Mouse (Mus musculus): ENCODE measurements around the gene Rsph3a. TPM values are rescaled to one million over a fixed set of nuclear protein-coding genes. Genes with fewer than 3 reads are reported as not detected.
A peak's percentile ranks its signal among the peaks of the same experiment; 100 is the strongest.
"Not testable (repeated sequence)": the region's sequence is repeated elsewhere in the genome, so short reads cannot be mapped to it uniquely, and the experiment has no call there.

The Rsph3a gene
- polyA plus RNA-seq, 1 experiment from 2014 or later = 73.7 TPM

DNA sequence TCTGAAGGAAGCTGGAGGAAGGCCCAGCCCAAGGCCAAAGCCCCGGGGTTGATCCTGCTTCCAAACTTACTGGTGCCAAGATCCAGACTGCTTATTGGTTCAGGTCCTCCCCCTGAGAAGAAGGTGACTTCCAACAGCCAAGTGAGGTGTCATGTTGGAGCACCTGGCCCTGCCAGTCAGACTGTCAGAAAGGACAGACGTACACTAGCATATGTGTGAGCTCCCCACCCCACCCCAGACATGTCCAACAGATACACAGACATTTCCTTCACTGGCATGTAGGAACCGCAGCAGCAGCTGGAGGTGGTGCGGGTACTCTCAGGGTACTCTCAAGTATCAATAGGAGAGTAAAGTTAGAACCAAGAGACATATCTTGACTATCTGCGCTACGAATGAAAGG lies 61.4 kb downstream of the Rsph3a start:
- not testable (repeated sequence) for H3K27me3 ChIP-seq (ENCODE audit: control insufficient read depth, insufficient read depth, low read length); H3K36me3 ChIP-seq (replicated peaks; ENCODE audit: control insufficient read depth, insufficient read depth); ATAC-seq (ENCODE audit: low FRiP score)

DNA sequence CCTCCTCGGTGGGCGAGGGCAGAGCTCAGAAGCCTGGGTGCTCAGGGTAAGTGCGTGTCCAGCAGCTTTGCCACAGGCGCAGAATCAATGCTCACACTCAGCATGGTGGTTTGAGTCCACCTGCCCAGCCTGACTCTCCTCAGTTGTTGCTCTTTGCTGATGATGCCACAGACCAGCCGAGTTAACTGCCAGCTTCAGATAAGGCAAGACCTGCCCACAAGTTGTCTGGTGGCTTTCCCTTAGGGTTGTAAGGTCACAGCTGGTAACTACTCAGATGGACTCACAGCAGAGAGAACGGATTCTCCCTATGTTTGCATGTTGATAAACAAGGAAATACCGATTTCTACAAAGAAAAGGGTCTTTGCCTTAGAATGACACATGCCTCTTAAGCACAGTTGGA lies 64.2 kb downstream of the Rsph3a start:
- H3K9ac ChIP-seq; ATAC-seq (ENCODE audit: low FRiP score); DNase-seq (ENCODE audit: low spot score); H3K9me3 ChIP-seq (ENCODE audit: control insufficient read depth, low read length); H3K4me3 ChIP-seq (replicated peaks; ENCODE audit: low read length); H3K27me3 ChIP-seq (ENCODE audit: control insufficient read depth, insufficient read depth, low read length); H3K4me2 ChIP-seq (replicated peaks); H3K36me3 ChIP-seq (replicated peaks; ENCODE audit: control insufficient read depth, insufficient read depth); H3K4me1 ChIP-seq (replicated peaks; ENCODE audit: control insufficient read depth, insufficient read depth, low read length); H3K27ac ChIP-seq: not testable (repeated sequence)
- 91% methylated on average over 5 of the region's 7 CpGs for WGBS

More for the DNA sequence above, 61.4 kb downstream of the Rsph3a start:
- not testable (repeated sequence) for H3K4me1 ChIP-seq (replicated peaks; ENCODE audit: control insufficient read depth, insufficient read depth, low read length); DNase-seq (ENCODE audit: low spot score); H3K4me2 ChIP-seq (replicated peaks); H3K27ac ChIP-seq; H3K9me3 ChIP-seq (ENCODE audit: control insufficient read depth, low read length); H3K4me3 ChIP-seq (replicated peaks; ENCODE audit: low read length); H3K9ac ChIP-seq
- 92% methylated on average over 1 of the region's 6 CpGs for WGBS

- not testable (repeated sequence) for H3K4me2 ChIP-seq (replicated peaks); H3K9me3 ChIP-seq (ENCODE audit: control insufficient read depth, low read length); H3K27ac ChIP-seq; H3K36me3 ChIP-seq (replicated peaks; ENCODE audit: control insufficient read depth, insufficient read depth); H3K4me1 ChIP-seq (replicated peaks; ENCODE audit: control insufficient read depth, insufficient read depth, low read length); H3K9ac ChIP-seq; H3K27me3 ChIP-seq (ENCODE audit: control insufficient read depth, insufficient read depth, low read length); H3K4me3 ChIP-seq (replicated peaks; ENCODE audit: low read length); DNase-seq (ENCODE audit: low spot score); ATAC-seq (ENCODE audit: low FRiP score)
- 98% methylated on average over 2 of the region's 4 CpGs for WGBS
These were observed 68.6 kb downstream of the Rsph3a start for GRCm38 (mm10) chr17:8013974-8014373.

DNA sequence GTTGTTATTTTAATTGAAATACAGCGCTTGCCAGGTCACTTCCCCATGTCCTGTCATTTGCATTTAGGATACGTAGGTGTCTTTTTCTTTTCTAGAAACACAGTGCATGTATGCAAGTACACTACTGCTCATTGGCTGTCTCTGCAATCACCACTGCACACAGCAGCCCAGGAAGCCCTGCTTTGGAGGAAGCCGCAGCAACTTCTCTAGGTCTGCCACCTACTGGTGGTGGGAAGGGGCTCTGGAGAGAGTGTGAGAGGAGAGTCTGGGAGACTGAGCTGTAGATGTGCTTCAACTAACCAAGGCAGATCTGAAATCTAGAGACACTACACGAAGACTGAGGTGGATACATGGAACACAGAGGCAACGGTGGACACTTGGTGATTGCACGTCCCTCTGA lies 77.3 kb downstream of the Rsph3a start:
- H3K9ac ChIP-seq; ATAC-seq (ENCODE audit: low FRiP score); DNase-seq (ENCODE audit: low spot score); H3K4me2 ChIP-seq (replicated peaks); H3K9me3 ChIP-seq (ENCODE audit: control insufficient read depth, low read length); H3K4me3 ChIP-seq (replicated peaks; ENCODE audit: low read length); H3K27ac ChIP-seq; H3K36me3 ChIP-seq (replicated peaks; ENCODE audit: control insufficient read depth, insufficient read depth); H3K27me3 ChIP-seq (ENCODE audit: control insufficient read depth, insufficient read depth, low read length); H3K4me1 ChIP-seq (replicated peaks; ENCODE audit: control insufficient read depth, insufficient read depth, low read length): not testable (repeated sequence)
- WGBS = no CpG with 5 or more reads among the region's 6 CpGs

GRCm38 (mm10) chr17:8027475-8028168 lies 82.2 kb downstream of the Rsph3a start:
- H3K4me3 ChIP-seq (replicated peaks; ENCODE audit: low read length); H3K4me2 ChIP-seq (replicated peaks); H3K4me1 ChIP-seq (replicated peaks; ENCODE audit: control insufficient read depth, insufficient read depth, low read length); H3K9ac ChIP-seq; DNase-seq (ENCODE audit: low spot score); H3K27me3 ChIP-seq (ENCODE audit: control insufficient read depth, insufficient read depth, low read length); H3K27ac ChIP-seq; H3K36me3 ChIP-seq (replicated peaks; ENCODE audit: control insufficient read depth, insufficient read depth); H3K9me3 ChIP-seq (ENCODE audit: control insufficient read depth, low read length): not testable (repeated sequence)
- ATAC-seq (ENCODE audit: low FRiP score) = peak; percentile 84
- WGBS = no CpG with 5 or more reads among the region's 12 CpGs

Other genes with a start within 250 kb of the Rsph3a start
- gene Fndc1, start 118.3 kb upstream of the Rsph3a start, polyA plus RNA-seq (2014; fragmentation: Nextera tagmentation; extraction: Ambion mirVana) = 10.3 and 11.1 TPM in 2 replicates
- 0.50 and 0.92 TPM in 2 replicates for gene Tagap, start 19.6 kb upstream of the Rsph3a start, polyA plus RNA-seq (2014; fragmentation: Nextera tagmentation; extraction: Ambion mirVana)
- gene Gm49673, start 202.2 kb downstream of the Rsph3a start, polyA plus RNA-seq (2014; fragmentation: Nextera tagmentation; extraction: Ambion mirVana) = 0.12 and 0.27 TPM in 2 replicates
- gene Rnaset2a, start 202.5 kb downstream of the Rsph3a start, polyA plus RNA-seq (2014; fragmentation: Nextera tagmentation; extraction: Ambion mirVana) = 18.7 and 20.0 TPM in 2 replicates
- 32.2 and 39.6 TPM in 2 replicates for gene Fgfr1op, start 219.9 kb downstream of the Rsph3a start, polyA plus RNA-seq (2014; fragmentation: Nextera tagmentation; extraction: Ambion mirVana)

All from hindbrain, embryonic 14.5 days (tissue).